Mouse (Mus musculus) v-Abl transformed pro-B cells (cell line): ENCODE measurements around the gene Tmem231.

ENCODE experiments used
- in situ Hi-C, 2 experiments: fragments of 400-800 bp; cut with MboI; formaldehyde crosslinking; loops; one replicate each; pipeline ENCODE4 v1.15.1; 2025; ENCODE audit not compliant: unreplicated experiment in 2 of 2

Tmem231 gene

DNA sequence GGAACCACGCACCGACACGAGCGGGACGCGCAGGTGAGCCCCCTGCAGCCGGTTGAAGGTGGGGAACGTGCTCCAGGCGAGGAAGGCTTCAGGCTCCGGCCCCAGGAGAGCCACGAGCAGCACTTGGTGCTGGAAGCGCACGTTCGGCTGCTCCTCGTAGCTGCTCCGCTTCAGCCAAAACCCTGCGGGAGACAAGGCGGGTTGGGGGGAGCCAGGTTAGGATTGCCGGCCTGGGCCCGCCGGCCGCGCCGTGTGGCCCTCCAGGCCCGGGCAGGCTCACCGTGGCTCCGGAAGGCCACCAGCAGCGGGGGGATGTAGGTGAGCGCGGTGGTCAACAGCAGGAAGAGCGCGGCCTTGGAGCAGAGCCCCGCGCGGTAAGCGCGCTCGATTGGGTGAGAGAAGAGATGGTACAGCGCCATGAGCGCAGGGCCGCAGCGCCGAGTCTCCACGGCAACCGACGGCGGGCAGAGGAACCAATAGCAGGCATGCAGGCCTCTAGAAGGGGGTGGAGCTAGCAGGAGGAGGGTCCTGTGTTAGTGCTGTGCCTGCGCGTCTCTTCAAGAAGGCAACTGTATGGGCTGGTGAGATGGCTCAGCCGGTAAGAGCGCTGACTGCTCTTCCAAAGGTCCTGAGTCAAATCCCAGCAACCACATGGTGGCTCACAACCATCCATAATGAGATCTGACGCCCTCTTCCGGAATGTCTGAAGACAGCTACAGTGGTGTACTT lies at the start of gene Tmem231:
Gene Tmem231 (minus strand): TSS at position 534 of the 729 bp plus-strand sequence.
- in situ Hi-C loops, result no loop called here

DNA sequence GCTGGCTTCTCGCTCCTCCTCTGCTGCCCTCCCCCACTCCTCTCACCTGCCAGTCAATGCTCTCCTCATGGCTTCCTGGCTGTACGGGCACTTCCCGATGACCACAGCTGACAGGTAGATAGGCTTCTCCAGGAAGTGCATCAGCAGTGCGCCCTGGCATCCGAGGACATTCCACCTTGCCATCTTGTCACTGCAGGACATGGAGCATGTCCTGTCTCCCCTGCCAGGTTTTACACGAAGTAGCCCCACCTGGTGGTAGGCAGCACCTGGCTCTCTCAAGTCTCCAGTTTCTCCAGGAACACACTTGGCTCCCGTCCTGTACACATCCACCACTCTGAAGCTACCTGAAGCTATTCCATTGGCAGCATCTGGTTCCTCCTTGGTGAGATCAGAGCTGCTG lies 48.4 kb upstream of the Tmem231 start:
- in situ Hi-C loops, result loop anchor here (5.0 to 25.0 kb wide), 3 partner anchors 110 to 645 kb away; partner anchors contain the start of genes Mlkl (in 1 of the 2) and Wdr59 (in 1 of the 2)

DNA sequence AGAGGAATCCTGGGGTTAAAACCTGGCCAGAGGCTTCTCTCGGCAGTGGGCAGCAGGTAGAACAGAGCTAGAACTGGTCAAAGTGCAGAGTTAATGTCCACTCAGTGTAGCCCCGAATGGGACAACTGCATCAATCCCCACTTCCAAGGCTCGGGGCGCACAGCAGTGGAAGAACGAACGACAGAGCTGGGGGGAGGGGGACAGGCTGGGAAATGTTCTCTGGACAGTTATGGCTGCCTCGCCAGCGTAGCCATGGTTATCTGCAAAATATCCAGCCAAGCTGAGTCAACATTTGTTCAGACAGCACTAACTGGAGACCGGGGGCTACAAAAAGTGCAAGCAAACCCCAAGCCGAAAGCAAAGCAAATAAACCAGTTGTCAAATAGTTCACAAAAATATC lies 44.5 kb upstream of the Tmem231 start:
- in situ Hi-C loops, result loop anchor here (25.0 kb wide), 2 partner anchors 466 to 641 kb away; partner anchors contain the start of genes Mlkl (in 1 of the 2) and Wdr59 (in 1 of the 2)

DNA sequence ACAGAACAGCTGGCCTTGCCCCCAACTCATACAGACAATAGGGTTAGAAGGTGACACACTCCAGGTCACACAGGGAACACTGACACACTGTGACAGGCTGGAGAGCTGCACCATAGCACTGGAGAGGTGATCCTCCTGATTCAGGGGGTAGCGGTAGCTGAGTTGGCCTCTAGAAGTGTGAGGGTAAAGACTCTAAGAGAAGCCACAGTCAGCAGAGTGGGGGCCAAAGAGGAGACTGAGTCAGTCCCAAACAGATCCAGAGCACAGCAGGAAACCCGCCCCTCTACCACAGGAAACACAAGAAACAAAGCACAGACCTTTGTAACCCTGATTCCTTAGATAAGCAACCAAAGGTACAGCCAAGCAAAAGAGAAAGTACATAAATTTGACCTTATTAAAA lies 42.6 kb upstream of the Tmem231 start:
- in situ Hi-C loops, result loop anchor here (25.0 kb wide), 2 partner anchors 464 to 639 kb away; partner anchors contain the start of genes Mlkl (in 1 of the 2) and Wdr59 (in 1 of the 2)

DNA sequence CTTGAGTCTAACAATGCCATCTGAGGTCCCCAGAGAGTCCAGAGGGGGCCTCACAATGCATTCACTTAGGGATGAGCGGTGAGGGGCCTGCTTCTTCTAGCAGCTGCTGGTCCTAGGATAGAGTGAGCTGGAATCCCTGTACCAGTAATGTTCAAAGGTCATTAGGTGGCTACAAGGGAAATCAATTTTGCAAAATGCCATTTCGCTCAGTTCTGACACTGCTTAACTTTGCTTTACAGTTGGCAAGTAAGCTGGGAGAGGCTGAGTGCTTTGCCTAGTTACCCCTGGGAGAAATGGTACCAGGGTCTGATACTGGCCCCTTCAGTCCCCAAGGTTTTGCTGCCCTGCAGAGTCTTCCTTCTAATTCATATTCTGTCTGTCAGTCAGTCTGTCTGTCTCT lies 42.0 kb upstream of the Tmem231 start:
- in situ Hi-C loops, result loop anchor here (25.0 kb wide), 2 partner anchors 463 to 638 kb away; partner anchors contain the start of genes Mlkl (in 1 of the 2) and Wdr59 (in 1 of the 2)

DNA sequence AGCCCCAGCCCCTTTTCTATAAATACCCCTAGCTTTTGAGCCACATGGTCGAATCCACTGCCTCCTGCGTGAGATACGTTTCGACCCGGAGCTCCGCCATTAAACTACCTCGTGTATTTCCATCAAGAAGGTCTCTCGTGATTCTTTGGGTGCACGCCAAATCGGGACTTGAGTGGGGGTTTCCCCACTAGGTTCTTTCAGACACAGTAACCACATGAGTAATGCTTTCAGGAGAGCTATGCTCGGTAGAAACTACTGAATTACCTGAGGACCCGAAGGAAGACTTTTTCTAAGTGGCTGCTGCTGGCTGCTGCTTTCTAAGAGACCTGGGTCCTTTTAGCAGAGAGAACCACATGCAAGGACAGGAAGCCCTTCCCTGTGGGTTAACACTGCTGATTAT lies 40.5 kb upstream of the Tmem231 start:
- in situ Hi-C loops, result no loop called here

DNA sequence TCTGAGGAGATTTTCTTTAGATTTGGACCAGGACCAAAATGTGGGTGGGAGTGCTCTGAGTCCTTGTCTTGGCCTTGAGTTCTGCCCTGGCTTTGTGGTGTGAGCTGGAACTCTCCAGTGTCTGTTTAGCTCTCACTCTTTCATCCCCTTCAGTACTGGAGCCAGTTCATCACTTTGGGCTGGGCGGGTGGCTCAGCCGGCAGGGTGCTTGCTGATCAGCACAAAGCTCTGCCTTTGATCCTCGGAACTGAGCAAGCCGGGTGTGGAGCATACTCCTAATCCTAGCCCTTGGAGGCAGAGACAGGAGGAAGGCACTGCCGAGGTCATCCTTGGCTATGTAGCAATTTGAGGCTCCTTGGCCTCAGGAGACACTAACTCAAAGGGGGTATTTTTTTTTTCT lies 35.3 kb upstream of the Tmem231 start:
- in situ Hi-C loops, result no loop called here

DNA sequence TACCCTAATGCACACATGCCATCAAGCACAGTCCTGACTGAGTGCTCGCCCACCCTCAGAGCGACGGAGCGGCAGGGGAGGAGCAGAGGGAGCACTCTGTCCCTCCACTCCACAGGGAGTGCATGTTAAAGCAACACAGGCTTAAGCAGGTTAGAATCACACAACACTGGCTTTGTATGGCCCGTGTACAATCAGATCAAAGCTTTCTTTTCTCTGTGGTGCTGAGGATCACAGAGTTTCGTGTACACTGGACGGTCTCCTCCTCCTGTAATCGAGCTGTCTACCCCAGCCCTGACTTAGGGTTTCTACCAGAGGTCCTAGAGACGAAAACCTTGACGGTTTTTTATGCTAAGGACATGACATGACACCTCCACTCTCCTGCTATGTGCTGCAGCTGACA lies 34.9 kb upstream of the Tmem231 start:
- in situ Hi-C loops, result no loop called here

DNA sequence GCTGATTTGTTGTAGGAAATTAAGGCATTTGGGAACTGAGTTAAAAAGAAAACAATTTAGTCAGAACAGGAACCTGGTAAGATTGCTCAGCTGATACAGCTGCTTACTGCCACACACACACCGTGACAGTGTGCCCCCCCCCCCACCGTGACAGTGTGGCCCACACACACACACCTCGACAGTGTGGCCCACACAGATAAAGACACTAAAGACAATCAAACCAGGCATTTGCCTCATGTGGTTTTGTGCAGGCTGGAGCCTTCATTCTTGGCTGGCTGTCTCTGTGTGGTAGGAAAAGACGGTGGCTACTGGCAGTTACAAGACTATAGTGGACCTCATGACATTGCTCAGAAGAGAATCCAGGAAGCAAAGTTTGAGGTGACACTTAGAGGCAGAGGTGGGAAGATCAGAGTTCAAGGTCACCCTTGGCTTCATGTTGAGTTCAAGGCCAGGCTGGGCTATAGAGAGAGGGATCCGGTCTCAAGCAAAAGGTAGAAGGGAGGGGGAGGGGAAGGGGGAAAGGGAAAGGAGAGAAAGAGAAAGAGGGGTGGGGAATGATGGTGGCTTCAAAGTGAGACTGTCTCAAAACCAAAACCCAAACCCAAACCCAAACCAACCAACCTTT lies 33.7 kb upstream of the Tmem231 start:
- in situ Hi-C loops, result no loop called here

DNA sequence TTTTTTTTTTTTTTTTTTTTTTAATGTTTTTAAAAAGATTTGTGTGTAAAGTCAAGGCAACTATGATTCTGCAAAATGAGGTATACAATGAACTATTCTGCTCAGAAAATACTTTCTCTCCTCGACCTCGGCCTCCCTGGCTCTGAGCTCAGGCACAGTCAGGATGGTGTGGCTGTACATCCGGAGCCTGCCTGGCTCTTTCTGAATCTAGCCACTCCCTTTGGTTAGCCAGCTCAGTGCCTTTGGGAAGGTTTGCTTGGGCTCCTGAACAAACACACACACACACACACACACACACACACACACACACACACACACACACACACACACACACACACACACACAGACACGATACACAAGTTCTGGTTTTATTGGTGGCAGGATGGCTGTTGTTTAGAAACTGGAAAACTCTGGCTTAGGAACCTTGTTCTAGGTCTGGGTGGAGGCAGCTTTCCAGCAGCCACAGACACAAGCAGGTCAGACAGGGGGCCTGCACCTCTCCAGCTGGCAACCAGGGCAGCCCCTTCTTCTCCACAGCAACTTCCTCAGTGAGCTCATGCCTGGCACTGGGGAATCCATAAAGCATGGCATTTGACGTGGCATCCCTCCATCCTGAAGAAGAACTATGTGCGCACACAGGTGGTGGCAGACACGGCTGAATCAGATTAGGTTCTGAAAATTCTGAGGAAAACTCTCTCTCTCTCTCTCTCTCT lies 31.3 kb upstream of the Tmem231 start:
- in situ Hi-C loops, result no loop called here

DNA sequence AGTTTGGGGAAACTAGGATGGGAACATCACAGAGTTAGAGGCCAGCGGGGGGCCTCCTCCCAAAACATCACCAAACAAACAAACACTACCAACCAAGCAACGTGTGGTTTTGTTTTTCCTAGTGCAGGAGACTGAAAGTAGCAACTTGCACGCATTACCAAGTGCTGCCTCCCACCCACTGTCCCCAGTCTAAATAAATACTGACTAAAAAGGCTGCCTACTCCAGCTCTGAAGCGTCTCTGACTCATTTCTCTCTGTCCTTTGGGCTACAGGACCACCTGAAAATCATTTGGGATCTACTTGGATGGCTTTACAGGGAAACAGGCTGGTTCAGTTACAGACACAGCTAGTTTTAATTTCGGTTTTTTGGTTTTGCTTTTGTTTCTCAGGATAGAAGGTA lies 30.7 kb upstream of the Tmem231 start:
- in situ Hi-C loops, result no loop called here

DNA sequence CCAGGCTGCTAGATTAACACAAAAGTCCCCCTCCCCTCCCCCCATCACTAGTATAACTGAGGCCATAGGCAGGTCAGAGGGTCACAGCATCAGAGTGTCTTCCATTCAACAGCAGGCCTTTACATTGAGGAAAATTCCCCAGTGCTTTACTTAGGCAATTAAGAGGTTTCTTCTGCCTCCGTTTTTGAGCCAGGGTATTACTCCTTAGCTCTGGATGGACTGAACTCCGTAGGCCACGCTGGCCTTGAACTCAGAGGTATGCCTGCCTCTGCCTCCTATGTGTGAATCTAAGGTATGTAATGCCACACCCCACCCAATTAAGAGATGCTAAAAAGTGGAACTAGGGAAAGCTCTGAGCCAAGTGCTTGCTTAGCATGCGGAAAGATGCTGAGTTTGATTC lies 29.9 kb upstream of the Tmem231 start:
- in situ Hi-C loops, result no loop called here

DNA sequence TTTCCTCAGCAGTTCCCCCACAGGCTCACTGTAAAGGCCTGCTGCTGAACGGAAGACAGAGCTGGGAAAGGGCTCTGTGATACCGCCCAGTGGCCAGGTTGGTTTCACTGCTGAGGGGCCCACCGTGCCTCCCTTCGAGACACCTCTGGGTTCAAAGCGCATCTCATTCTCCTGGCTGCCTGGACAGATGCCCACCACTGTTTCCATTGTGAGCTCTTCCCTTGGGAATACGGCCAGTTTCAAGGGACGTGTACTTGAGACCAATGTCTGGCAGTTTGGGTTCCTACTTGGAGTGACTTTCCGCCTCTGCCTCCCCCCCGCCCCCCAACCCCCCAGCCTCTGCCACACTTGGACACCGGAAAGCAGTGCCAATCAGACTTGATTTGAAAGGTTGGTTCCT lies 29.4 kb upstream of the Tmem231 start:
- in situ Hi-C loops, result no loop called here

DNA sequence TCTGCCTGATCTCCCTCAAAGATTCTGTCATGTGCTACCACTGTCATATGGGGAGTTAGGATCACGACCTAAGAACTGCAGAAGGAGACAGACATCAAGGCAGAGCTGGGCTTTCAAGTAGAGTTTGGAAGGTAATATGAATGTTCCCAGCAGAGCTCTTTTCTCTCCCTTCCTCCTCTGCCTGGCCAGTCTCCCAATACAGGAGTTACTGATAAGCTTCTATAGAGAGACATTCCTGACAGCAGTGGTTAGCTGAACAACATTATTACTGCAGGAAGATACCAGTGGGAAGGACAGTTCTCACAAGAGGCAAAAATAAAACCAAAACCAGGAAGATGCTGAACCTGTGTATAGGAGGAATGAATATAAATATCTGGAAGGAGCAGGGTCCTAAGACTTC lies 28.9 kb upstream of the Tmem231 start:
- in situ Hi-C loops, result no loop called here

DNA sequence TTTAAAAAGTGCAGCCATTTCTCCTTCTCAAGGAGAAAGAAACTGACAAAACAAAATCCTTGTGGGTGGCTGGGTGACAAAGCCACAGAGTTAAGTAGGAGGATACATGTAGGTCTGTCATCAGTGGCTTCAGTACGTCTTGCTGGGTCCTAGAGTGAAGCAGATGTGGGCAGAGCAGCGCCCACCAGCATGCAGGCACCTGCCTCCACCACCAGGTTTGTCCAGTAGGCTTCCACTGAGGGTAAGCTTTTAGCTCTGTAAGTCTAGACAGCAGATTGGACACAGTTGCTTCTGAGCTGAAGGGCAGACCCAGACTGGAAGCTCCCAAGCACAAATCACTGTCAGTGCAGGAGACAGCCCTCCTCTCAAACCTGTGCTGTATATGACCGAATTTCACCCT lies 27.6 kb upstream of the Tmem231 start:
- in situ Hi-C loops, result no loop called here

DNA sequence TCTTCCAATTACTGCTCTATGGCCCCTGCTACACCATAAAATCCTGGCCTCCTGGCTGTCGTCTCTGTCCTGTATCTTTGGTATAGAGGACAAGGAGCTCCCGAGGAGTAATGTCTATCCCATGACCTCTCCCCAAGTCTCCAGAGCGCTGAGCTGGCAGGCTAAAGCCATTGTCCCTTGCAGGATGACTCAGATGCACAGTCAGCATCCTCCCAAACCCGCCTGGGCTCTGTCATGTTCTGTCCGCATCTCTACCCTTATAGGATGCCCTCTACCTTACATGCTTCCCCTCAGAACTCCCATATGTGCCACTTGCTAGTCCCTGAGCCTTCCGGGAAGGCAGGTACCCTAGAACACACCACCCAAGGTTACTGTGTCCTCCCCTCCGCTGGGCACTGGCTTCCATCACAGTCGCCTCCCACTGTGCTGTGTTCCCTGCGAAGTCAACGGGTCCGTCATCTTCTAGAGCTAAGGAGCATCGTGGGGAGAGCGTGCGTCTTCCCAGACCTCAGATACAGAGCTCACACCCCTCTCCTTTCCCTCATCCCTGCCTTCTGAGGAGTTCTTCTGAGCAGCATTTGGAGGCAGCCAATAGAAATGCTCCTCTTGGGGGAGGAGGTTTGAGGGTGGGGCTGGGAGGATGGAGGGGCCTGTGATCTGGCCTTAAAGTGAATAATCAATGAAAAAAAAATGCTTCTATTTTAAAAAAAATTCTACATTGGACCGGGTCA lies 27.1 kb upstream of the Tmem231 start:
- in situ Hi-C loops, result no loop called here

DNA sequence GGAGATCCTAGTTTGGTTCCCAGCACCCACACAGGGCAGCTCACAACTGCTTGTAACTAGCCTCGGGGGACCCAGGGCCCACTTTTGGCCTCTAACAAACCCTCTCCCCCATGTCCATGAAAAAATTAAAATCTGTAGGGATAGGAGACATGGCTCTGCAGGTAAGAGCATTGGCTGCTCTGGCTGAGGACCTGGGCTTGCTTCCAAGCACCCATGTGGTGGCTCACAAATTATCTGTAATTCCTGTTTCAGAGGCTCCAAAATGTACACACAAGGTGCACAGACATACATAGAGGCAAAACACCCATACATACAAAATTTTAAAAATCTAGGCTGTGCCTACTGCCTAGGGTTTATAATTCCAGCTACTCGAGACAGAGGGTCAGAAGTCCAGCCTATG lies 23.6 kb upstream of the Tmem231 start:
- in situ Hi-C loops, result no loop called here

DNA sequence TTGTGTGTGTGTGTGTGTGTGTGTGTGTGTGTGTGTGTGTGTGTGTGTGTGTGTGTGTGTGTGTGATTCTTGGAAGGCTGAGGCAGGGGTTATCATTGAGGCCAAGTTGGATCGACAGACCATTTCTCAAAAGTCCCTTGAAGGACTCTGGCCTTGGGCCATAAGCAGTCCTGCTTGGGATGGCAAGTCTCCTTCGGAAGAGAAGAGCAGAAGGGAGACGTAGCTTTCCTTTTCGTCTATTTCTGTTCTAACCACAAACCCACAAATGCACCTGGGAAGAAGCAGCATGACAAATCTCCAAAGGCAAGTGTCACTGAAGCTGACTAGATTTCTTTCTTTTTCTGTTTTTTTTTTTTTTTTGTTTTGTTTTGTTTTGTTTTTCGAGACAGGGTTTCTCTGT lies 22.2 kb upstream of the Tmem231 start:
- in situ Hi-C loops, result no loop called here

DNA sequence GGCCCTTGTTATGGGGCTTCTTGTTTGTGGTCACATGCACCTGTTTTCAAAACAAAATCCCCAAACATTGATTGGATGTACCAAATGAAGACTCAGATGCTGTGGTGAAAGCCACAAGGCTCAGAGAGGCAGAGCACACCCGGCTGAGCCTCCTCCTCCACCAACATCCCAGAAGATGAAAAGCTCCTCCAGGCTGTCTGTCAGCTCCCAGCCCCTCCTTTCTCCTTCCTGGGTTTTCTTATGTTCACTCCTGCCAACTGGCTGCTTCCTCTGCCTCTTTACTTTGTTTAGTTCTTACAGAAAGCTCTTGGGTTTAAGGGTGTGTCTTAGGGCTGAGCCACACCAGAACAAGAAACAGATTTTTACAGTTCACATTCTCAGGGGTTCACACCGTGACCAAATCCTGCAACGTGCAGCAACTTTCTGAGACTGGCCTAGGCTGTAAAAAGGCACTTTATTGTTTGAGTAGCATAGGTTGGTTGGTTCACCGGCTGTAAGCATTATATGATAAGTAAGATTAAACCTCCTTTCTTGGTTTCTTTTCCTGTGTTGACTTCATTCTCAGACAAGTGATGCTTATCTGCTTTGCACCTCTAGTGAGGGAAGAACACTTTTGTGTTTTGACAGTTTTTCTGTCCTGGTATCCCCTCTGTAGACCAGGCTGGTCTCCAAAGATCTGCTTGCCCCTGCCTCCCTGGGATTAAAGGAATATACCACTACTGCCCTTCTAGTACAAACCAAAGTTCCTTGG lies 21.3 kb upstream of the Tmem231 start:
- in situ Hi-C loops, result no loop called here

DNA sequence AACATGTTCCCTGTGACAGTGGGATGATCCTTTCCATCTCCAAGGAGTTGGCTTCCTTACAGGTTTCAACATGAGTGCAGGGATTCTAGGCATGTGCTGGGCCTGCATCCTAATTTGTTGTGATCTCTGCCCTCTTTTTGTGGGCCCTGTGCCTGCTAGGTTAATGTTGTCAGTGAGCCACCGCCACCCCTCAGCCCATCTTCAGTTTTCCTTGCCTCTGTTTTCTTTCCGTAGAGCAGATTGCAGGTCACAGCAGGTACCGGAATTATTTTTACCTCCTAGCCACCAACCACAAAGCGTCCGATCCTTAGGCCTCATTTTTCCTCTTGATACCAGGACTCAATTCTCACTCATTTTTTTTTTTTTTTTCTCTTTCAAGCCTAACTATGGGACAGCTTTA lies 18.3 kb upstream of the Tmem231 start:
- in situ Hi-C loops, result no loop called here
